Mouse (Mus musculus): ENCODE data around the gene Akr1b3. TPM values are rescaled to one million over a fixed set of nuclear protein-coding genes. Genes with fewer than 3 reads are reported as not detected.
A peak's percentile ranks its signal among the peaks of the same experiment; 100 is the strongest.

The Akr1b3 gene
- total RNA-seq, 4 experiments from 2014 or later, result 44.6 to 55.6 (median 48.9) TPM

DNA sequence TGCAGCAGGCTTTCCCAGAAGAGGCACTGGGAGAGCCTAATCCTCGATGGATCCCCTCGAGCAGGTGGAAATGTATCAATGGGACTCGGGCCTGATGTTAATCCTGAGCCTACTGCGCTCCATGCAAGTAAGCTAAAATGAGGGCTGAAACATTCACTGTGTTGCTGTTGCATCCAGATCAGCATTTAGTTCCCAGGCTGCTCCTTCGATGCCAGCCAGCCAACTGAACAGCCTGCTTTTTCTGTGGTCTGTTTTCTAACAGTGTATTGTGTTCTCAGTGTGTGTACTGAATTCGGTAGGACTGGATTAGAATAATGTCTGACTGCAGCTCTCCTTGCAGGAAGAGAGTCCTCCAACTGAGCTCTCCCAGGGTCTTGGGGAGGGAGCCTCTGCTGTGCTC, 46.6 kb downstream of the Akr1b3 start:
- DNase-seq (ENCODE audit: low spot score in 2 of 2), result peak; percentile 27 to 56

DNA sequence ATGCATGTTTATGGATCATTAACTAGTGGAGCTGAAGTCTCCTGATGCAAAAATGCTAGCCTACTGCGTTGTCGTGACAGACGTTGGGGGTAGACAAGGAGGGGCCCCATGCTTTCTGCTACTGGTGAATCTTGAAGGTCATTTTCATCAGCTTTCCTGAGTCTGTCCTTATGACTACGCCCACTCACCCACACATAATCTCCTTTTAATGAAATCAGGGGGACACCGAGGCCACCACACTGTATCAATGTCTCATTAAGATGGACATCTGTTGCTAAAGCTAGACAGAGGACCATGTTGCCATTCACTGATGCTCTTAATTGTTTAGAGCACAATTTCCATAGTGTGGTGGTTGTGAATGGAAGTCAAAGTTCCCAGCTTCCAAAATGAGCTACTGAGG, 58.7 kb downstream of the Akr1b3 start:
- DNase-seq (ENCODE audit: low spot score in 2 of 2), result no peak

Other genes starting within 250 kb of the Akr1b3 start
- 10 to 100 TPM; 58.5 to 67.9 (median 66.1) TPM for gene Slc35b4, start 140.4 kb downstream of the Akr1b3 start, total RNA-seq (2022)
- gene Akr1b8, start 36.6 kb upstream of the Akr1b3 start, total RNA-seq (2022), result 1 to 10 TPM in 2 of 4 experiments, under 1 TPM in 2; 0.35 to 3.3 (median 1.4) TPM
- gene Akr1b10, start 66.7 kb upstream of the Akr1b3 start, total RNA-seq (2022), result 10 to 100 TPM; 27.6 to 30.6 (median 29.2) TPM
- gene Akr1b7, start 94.9 kb upstream of the Akr1b3 start, total RNA-seq (2022), result 1 to 10 TPM in 2 of 4 experiments, under 1 TPM in 1, not detected in 1; 0.50 to 1.3 (median 1.1) TPM
- 10 to 100 TPM; 63.6 to 68.3 (median 66.9) TPM for gene Bpgm, start 158.7 kb upstream of the Akr1b3 start, total RNA-seq (2022)